Mouse (Mus musculus) ES-E14 (cell line): ENCODE results near the gene Cdhr3. TPM values are rescaled to one million over a fixed set of nuclear protein-coding genes. Genes with fewer than 3 reads are reported as not detected.
A peak's percentile ranks its signal among the peaks of the same experiment; 100 is the strongest.

Source experiments
- DNase-seq: peaks from one replicate; pipeline ENCODE4 v3.0.0-alpha.2; 2013; ENCODE audit warnings: low read depth, low spot score
- H3K27ac ChIP-seq: 2 replicates; pipeline ENCODE4 v1.5.1; 2012; ENCODE audit warnings: low read depth, mild to moderate bottlenecking, low read length, moderate library complexity, mixed read lengths; ENCODE audit not compliant: poor library complexity, insufficient read depth, severe bottlenecking
- H3K36me3 ChIP-seq: 2 replicates; pipeline ENCODE4 v1.6.1; 2012; ENCODE audit warnings: mild to moderate bottlenecking, low read length, moderate library complexity, mixed read lengths; ENCODE audit not compliant: control insufficient read depth, poor library complexity, insufficient read depth, severe bottlenecking
- H3K4me1 ChIP-seq, 2 experiments: fragments of 150-350 bp in 1 of 2; sonication (generic) in 1 of 2; 2 replicates each; pipeline ENCODE4 v1.6.1; 2012; ENCODE audit warnings: low read length in 2 of 2, mild to moderate bottlenecking in 1 of 2, mixed read lengths in 1 of 2; ENCODE audit not compliant: control insufficient read depth in 2 of 2, insufficient read depth in 2 of 2, poor library complexity in 1 of 2
- H3K4me3 ChIP-seq, 2 experiments: fragments of 150-350 bp in 1 of 2; sonication (generic) in 1 of 2; 2 replicates each; pipeline ENCODE4 v1.5.1; 2012; ENCODE audit warnings: low read length in 2 of 2, low read depth in 1 of 2, mild to moderate bottlenecking in 1 of 2, mixed read lengths in 1 of 2; ENCODE audit not compliant: insufficient read depth in 1 of 2, poor library complexity in 1 of 2, severe bottlenecking in 1 of 2
- H3K9ac ChIP-seq: 2 replicates; pipeline ENCODE4 v1.6.1; 2012; ENCODE audit warnings: low read depth, mild to moderate bottlenecking, low read length, mixed read lengths; ENCODE audit not compliant: poor library complexity, insufficient read depth, severe bottlenecking
- H3K9me3 ChIP-seq: fragments of 150-350 bp; sonication (generic); 2 replicates; pipeline ENCODE4 v1.6.1; 2012; ENCODE audit warnings: low read depth, mild to moderate bottlenecking, low read length; ENCODE audit not compliant: control insufficient read depth, insufficient read depth
- CHD2 ChIP-seq: IDR thresholded peaks from 2 replicates; pipeline ENCODE4 v1.6.1; 2014; ENCODE audit warnings: mild to moderate bottlenecking, low read depth, low read length, inconsistent platforms
- HCFC1 ChIP-seq: IDR thresholded peaks from 2 replicates; pipeline ENCODE4 v1.6.1; 2012; ENCODE audit warnings: low read length, inconsistent platforms, borderline replicate concordance; ENCODE audit not compliant: insufficient read depth
- MAFK ChIP-seq: IDR thresholded peaks from 2 replicates; pipeline ENCODE4 v1.6.1; 2014; ENCODE audit warnings: mild to moderate bottlenecking, low read depth, low read length, inconsistent platforms; ENCODE audit not compliant: insufficient read depth
- ZC3H11A ChIP-seq: IDR thresholded peaks from 2 replicates; pipeline ENCODE4 v1.6.1; 2012; ENCODE audit warnings: low read depth, mild to moderate bottlenecking, inconsistent platforms, low read length, borderline replicate concordance
- ZNF384 ChIP-seq: IDR thresholded peaks from 2 replicates; pipeline ENCODE4 v1.6.1; 2012; ENCODE audit warnings: low read depth, low read length, inconsistent platforms
- in situ Hi-C, 2 experiments: fragments of 600-800 bp; cut with MboI; formaldehyde crosslinking; loops; one replicate each; pipeline ENCODE4 v1.15.1; 2025; ENCODE audit warnings: low sequenced_read_pairs in 2 of 2, inconsistent platforms in 1 of 2; ENCODE audit not compliant: unreplicated experiment in 2 of 2
- total RNA-seq: library from RNA; depleted of rRNA; stranded (reverse); fragments of 300-350 nt; gene quantifications from 2 replicates; pipeline ENCODE4 v1.2.3, GENCODE M21; 2012

Gene Cdhr3
- total RNA-seq, 1 experiment = not detected

DNA sequence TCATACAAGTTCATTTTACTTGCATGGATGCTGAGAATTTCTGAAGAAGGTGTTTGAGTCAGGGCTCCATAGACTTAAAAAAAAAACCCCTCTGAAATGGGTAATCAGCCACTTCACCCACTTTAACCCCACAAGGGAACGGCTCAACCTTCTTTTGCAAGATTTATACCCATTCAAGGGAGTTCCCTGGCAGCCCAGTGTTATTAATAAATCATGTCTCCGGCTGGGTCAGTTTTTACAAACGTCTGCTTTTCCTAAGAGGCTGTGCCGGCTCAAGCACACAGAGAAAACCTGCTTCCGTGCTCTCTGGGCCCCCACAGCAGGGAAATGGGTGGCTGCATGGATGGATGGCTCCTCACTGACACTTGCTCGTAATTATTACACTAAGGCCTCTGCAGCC is 59.5 kb downstream of the Cdhr3 start:
- no peak overlapping the region for H3K9ac ChIP-seq
- no peaks in the 10 kb centered on the region for H3K36me3 ChIP-seq
- no peak overlapping the region for H3K27ac ChIP-seq
- in situ Hi-C loops = no loop called here
- TF ChIP-seq HCFC1 = no peak
- no peak for TF ChIP-seq ZC3H11A
- no peak for TF ChIP-seq MAFK
- no peak for TF ChIP-seq CHD2
- no peak for TF ChIP-seq ZNF384
- peaks cover 0 to 7% of the 10 kb centered on the region in 2 experiments; a peak in 2 of 4 replicates for H3K4me1 ChIP-seq
- DNase-seq = no peak
- H3K9me3 ChIP-seq = no peaks in the 10 kb centered on the region
- H3K4me3 ChIP-seq = no peak overlapping the region

- no peak overlapping the region for H3K27ac ChIP-seq
- TF ChIP-seq ZNF384 (no peak), ZC3H11A (no peak), HCFC1 (no peak), CHD2 (no peak), MAFK (no peak)
- no peaks in the 10 kb centered on the region for H3K9me3 ChIP-seq
- H3K4me3 ChIP-seq = no peak overlapping the region
- no peak for DNase-seq
- peaks cover 0 to 7% of the 10 kb centered on the region in 2 experiments; a peak in 2 of 4 replicates for H3K4me1 ChIP-seq
- H3K36me3 ChIP-seq = no peaks in the 10 kb centered on the region
- in situ Hi-C loops = no loop called here
- H3K9ac ChIP-seq = no peak overlapping the region
Measured at GRCm38 (mm10) chr12:33030589-33030988, 62.1 kb downstream of the Cdhr3 start.

GRCm38 (mm10) chr12:33030066-33030465 is 62.6 kb downstream of the Cdhr3 start:
- Histone ChIP-seq H3K9ac (no peak overlapping the region), H3K4me1 (peaks cover 0 to 4% of the 10 kb centered on the region in 2 experiments; a peak in 2 of 4 replicates), H3K27ac (no peak overlapping the region), H3K36me3 (no peaks in the 10 kb centered on the region), H3K4me3 (no peak overlapping the region), H3K9me3 (no peaks in the 10 kb centered on the region)
- TF ChIP-seq ZNF384 = no peak
- TF ChIP-seq ZC3H11A = no peak
- no peak for DNase-seq
- in situ Hi-C loops = no loop called here

DNA sequence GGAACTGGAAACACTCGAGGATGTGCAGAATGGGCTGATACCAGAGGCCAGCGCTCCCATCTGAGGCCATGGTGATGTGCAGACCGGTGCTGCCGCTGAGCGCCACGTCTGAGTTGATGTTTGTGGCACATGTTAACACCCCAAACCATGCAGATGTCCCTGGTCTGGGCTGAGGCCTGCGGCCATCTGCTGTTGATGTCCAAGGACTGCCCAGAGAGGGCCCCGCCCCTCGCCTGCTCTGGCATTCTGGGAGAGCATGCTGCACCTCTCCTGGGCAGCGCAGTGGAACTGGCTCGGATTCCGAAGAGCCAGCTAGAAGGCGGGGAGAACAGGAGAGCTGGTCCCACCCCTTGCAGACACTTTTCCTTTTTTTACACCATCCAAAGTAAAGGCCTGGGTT is 64.0 kb downstream of the Cdhr3 start:
- no peak for TF ChIP-seq ZNF384
- TF ChIP-seq ZC3H11A = no peak
- no peak for TF ChIP-seq HCFC1
- TF ChIP-seq MAFK = no peak
- TF ChIP-seq CHD2 = no peak
- no peak for DNase-seq
- Histone ChIP-seq H3K9ac (no peak overlapping the region), H3K4me1 (peaks cover 0 to 4% of the 10 kb centered on the region in 2 experiments; a peak in 2 of 4 replicates), H3K27ac (no peak overlapping the region), H3K4me3 (peak overlapping the region; percentile 30 to 34; a peak in 2 of 4 replicates), H3K9me3 (no peaks in the 10 kb centered on the region), H3K36me3 (no peaks in the 10 kb centered on the region)
- in situ Hi-C loops = loop anchor here (5.0 kb wide), 2 partner anchors 239 to 244 kb away; no protein-coding TSS in a partner anchor
